Mouse (Mus musculus): ENCODE data around the gene Zfp599.
"Not testable (repeated sequence)": the region's sequence is repeated elsewhere in the genome, so short reads cannot be mapped to it uniquely, and the experiment has no call there.

Zfp599 gene

DNA sequence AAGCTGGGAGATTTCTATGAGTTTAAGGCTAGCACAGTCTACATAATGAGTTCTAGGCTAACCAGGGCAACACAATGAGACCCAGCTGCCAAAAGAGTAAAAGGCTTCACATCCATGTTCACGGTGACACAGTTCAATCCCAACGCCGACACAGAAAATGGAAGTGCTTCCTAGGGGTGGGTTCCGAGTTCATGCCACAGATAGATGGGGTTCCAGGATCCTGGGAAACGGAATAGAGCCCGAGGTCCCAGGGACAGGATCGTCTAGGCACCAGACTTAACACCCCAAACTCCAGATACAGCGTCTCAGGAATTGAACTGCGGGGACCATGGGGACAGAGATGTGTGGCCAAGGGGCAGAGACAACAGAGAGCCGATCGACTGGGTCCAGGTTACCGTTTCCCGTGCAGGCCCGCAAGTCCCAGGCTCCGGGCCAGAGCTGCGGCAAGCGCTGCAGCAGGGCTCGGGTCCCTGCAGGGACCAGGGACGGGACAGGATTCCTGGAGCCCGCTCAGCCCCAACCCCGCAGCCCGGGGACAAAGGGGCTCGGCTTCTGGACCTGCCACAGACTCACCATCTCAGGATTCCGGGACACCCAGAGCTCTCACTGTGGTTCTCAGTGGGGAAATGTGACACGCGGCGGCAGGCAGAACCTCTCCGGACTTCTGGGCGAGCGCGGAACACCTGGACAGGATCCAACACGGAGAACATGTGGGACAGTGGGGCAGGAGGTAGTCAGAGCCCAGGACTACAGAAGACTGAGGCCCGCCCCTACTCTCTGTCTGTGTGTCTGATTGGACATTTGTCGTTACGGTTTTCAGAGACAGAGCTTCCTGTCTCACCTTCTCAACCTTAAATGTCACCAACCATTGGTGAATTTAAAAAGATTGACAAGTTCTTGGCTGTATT, at the start of gene Zfp599:
Zfp599 (minus strand) TSS at position 712 of the 908 bp plus-strand sequence.
- in situ Hi-C loops (cut with MboI; ENCODE audit: unreplicated experiment in 2 of 2), result no loop called here

DNA sequence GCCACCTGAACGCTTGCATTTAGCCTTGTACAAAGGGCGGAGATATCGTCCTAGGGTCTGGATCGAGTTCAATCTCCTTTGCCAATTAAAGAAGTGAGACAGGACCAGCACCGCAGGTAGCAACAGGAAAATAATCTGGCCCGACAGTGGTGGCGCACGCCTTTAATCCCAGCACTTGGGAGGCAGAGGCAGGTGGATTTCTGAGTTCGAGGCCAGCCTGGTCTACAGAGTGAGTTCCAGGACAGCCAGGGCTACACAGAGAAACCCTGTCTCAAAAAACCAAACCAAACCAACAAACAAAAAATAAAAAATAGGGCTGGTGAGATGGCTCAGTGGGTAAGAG, 48.2 kb upstream of the Zfp599 start:
- in situ Hi-C loops (cut with MboI; ENCODE audit: unreplicated experiment in 2 of 2), result not testable (repeated sequence)

DNA sequence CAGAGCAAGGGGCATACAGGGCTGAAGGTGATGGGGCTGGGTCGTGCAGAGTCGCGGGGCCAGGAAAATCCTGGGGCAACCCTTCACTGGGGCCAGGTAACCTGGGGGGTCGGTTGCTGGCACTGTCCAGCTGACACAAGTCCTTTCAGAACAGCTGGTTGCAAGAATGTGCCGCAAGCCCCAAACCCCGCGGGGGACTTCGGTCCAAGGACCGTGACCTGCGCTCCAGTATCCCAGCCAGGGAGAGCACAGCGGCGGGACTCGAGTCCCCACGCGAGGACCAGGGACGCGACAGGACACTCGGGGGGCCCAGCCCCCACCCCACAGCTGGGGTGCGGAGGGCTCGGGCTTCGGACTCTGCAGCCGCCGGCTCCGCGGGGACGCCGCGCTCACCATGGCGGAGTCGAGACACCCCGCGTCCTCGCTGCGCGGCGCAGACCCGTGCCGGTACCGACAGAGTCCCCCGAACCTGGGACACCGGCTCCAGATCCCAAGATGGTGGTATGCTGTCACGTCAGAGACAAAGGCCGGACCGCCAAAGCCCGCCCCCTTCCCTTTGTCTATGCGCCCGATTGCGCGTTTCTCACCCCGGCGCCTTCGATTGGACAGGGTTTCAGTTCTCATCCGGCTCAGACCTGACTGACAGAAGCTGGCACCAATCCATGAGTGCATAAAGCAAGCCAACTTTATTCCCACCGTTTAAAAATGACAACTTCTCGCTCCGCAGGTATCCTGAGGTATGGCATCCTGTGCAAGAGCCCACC, 47.6 kb upstream of the Zfp599 start, which contains the start of gene Zfp810:
Zfp810 (minus strand) TSS at position 493 of the 764 bp plus-strand sequence.
- in situ Hi-C loops (cut with MboI; ENCODE audit: unreplicated experiment in 2 of 2), result no loop called here

DNA sequence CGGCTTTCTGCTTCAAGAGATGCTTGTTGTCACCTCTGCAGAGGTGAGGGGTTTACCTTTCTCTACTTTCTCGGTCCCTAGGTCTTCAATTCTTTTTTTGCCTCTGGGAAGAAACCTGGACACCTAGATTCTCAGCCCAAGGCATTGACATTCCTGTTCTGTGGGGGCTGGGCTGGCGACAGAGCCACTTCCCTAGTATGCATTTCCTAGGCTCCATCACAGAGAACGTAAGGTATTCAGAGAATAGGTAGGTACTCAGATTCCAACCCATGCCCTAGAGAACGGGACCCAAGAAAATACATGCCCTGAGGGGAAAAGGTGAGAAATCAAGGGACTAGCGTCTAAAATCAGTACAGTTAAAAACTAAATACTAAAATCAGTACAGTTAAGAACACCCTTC, 47.0 kb upstream of the Zfp599 start:
- in situ Hi-C loops (cut with MboI; ENCODE audit: unreplicated experiment in 2 of 2), result no loop called here

DNA sequence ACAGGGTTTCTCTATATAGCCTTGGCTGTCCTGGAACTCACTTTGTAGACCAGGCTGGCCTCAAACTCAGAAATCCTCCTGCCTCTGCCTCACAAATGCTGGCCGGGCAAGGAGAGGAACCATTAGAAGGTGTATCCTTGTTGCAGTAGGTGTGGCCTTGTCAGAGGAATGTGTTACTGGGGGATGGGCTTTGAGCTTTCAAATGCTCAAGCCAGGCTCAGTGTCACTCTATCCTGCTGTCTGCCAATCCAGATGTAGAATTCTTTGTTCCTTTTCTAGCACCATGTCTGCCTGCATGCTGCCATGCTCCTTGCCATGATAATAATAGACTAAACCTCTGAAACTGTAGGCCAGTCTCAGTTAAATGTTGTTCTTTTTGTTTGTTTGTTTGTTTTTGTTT, 42.5 kb upstream of the Zfp599 start:
- in situ Hi-C loops (cut with MboI; ENCODE audit: unreplicated experiment in 2 of 2), result no loop called here

DNA sequence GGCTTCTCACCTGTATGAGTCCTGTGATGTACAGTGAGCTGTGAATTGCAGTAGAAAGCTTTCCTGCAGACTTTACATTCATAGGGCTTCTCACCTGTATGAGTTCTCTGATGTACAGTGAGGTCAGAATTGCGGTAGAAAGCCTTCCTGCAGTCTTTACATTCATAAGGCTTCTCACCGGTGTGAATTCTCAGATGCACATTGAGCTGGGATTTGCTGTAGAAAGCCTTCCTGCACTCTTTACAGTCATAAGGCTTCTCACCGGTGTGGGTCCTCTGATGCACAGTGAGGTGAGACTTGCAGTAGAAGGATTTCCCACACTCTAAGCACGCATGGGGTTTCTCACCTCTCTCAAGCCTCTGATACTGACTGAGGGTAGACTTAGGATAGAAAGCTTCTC, 19.0 kb upstream of the Zfp599 start:
- in situ Hi-C loops (cut with MboI; ENCODE audit: unreplicated experiment in 2 of 2), result no loop called here

DNA sequence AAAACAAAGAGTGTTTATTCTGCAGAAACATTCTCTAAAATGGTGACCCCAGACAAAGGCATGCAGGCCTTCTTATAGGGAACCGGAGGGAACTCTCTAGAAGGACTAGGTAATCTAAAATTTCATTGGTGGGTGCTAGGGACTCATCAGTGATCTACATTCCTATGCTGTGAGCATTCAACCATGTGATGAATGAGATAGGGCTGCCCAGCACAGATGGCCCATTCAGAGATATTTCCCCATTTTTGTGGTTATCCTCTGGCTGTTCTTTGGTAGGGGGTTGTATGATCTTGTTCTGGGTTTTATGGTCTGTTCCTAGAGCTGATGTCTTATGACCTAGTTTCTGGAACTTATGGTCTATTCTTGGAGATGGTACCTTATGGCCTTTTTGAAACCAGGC, 9.2 kb upstream of the Zfp599 start:
- in situ Hi-C loops (cut with MboI; ENCODE audit: unreplicated experiment in 2 of 2), result no loop called here

DNA sequence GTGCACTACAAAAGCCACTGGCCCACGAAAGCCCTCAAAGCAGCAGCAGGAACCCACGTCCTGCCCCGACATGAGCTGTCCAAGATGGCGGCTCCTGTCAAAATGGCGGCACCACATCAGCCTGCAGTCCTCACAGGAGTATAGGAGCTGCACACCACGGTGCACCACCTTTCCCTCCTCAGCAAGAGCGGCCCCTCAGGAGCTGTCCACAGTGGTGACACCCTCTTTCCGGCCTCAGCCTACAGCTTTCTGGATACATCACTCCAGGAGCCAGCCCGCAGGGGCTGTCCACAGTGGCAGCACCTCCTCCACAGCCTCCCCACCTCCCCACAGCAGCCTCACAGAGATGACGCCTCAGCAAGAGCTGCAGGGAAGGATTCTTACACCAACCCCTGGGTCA, 2.9 kb upstream of the Zfp599 start:
- in situ Hi-C loops (cut with MboI; ENCODE audit: unreplicated experiment in 2 of 2), result no loop called here

DNA sequence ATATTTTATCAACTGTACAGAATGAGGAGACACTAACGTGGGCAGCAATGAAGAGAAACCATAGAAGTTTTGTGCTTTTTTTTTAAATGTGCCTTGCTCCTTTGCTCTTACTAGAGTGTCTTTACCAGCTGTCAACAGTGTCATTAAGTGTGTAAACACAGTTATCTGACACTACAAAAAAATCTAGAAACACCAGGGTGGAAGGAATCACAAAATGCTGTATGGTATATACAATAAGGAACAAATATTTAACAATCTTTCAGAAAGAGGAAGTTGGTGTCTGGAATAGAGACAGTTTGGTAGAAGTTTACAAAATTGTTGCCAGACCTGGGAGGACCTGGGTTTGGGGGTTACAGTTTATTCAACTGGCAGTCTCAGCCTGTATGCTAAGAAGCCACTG, 1.9 kb upstream of the Zfp599 start:
- in situ Hi-C loops (cut with MboI; ENCODE audit: unreplicated experiment in 2 of 2), result no loop called here

DNA sequence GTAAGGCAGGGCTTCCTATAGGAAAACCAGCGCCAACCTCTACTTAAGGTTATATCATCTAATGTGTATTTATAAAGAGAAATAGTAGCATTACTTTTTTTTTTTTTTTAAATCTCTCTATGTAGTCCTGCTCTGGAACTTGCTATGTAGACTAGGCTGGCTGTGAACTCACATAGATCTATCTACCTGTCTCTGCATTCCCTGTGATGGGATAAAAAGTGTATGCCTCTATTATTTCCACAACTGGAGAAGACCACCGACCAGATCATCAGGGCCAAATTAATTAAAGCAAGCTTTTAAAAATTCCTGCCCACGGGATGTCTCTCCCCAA, 362 bp upstream of the Zfp599 start:
- in situ Hi-C loops (cut with MboI; ENCODE audit: unreplicated experiment in 2 of 2), result no loop called here

DNA sequence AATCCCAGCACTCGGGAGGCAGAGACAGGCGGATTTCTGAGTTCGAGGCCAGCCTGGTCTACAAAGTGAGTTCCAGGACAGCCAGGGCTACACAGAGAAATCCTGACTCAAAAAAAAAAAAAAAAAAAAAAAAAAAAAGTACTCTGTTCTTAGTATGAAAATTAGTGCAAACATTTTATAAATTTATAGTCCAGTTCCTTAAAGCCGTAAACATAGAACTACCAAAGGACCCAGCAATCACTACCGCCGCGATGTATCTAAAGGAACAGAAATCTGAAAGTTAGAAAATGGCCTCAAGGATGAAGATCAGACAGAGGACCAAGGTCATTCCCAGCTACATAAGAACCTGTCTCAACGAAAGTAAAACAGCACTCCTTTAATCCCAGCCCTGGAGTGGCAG, 911 bp downstream of the Zfp599 start:
- in situ Hi-C loops (cut with MboI; ENCODE audit: unreplicated experiment in 2 of 2), result no loop called here

DNA sequence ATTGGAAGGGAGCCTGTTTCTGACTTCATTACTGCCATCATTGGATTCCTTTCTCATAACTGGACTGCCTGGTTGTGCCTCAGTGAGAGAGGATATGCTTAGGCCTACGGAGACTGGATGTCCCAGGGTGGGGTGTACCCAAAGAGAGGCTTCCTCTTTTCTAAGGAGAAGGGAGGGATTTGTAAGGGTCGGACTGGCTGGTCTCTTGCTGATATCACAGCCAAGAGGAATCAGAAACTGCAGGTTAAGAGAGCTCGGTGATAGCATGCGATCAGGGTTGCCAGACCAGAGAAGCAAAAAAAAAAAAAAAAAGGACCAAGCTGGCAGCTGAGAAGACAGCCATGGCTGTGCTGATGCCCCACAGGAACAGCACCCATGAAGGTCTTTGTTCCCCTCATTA, 3.1 kb downstream of the Zfp599 start:
- in situ Hi-C loops (cut with MboI; ENCODE audit: unreplicated experiment in 2 of 2), result no loop called here

DNA sequence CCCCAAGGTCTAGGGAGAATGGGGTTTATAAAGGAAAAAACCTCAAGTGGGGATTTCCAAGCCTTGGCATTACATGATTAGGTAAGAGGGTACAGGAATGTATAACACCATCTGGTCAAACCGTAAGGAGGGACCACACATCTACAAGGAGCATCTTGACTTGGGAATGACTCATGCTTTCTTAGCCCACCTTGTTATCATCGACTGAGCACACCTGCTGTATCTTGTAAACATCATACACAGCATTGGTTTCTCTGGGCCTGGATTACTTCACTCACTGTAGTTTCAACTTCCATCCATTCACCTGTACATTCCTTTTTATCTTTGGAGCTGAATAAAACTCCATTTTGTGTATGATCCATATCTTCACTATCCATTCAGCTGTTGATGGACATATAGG, 15.5 kb downstream of the Zfp599 start:
- in situ Hi-C loops (cut with MboI; ENCODE audit: unreplicated experiment in 2 of 2), result no loop called here

DNA sequence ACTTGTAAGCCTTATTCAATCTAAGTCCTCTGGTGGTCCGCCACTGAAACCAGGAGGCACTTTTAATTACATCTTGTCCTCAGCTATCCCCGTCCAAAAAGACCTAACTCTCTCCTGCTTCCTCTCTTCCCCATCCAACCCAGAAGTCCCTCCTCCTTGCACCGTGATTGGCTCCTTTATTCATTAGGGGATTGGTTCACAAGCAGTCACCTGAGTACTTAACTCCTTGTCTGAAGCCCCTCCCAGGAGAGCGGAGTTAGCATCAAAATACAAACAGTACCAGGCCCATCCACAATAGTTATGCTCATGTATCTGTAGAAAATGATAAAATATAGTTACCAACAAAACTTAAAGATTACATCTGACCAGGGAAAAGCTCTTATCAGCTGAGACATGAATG, 19.7 kb downstream of the Zfp599 start:
- in situ Hi-C loops (cut with MboI; ENCODE audit: unreplicated experiment in 2 of 2), result no loop called here

DNA sequence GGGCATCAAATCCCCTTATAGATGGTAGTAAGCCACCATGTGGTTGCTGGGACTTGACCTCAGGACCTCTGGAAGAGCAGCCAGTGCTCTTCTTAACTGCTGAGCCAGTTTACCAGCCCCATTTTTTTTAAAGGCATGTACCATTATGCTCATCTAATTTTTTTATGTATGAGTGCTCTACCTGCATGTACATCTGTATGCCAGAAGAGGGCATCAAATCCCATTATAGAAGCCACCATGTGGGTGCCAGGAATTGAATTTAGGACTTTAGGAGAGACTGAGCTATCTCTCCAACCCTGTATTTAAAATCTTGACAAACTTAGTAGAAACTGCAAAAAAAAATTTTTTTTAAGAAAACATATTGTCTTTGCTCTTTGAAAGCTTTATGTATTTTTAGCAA, 29.1 kb downstream of the Zfp599 start:
- in situ Hi-C loops (cut with MboI; ENCODE audit: unreplicated experiment in 2 of 2), result loop anchor here in 1 of 2 experiments (5.0 kb wide), 1 partner anchor 177 kb away; no protein-coding TSS in a partner anchor

DNA sequence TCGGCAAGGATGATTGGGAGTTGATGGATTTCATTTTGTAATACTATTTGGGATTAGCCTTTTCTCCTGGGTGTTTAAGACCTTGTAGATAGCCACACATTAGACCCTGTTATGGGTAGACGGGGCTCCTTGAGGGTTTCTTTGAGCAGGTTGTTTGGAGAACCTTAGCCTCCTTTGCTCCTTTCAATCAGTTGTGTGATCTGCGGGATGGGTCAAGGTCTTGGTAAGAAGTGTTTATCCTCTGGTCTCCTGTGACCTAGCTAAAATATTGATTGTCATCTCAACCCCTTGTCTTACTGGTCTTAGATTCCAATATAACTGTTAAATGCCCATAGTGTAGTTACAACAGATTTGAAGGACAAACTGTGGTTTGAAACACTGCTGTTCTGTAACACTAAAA, 29.6 kb downstream of the Zfp599 start:
- in situ Hi-C loops (cut with MboI; ENCODE audit: unreplicated experiment in 2 of 2), result loop anchor here in 1 of 2 experiments (5.0 kb wide), 1 partner anchor 177 kb away; no protein-coding TSS in a partner anchor

DNA sequence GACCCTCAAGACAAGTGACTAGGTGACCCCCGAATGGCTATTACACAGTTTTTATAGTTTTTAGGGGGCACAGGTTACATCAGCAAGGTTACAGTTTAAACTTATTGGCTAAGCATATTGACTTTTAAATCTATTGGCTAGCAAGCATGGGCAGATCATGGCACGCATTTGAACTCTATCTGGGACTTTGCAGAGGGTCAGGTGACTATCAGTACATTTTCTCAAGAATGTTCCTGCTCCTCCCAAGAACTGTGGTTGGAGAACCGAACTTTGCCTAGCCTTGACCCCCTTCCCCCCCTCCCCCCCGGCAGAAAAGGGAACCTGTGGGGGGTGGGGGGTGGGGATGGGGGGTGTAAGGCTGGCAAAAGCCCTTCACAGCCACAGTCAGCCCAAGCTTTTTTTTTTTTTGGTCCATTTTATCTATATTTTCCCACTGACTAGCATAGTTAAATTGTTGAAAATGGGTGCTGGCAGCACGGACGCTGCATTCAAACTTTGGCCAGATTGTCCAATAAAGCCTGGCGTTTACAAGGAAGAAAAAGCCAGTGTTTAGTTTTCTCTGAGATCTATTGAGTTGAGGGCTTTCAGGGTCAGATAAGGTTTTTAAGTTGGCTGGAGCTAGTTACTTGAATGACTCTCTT, 30.2 kb downstream of the Zfp599 start:
- in situ Hi-C loops (cut with MboI; ENCODE audit: unreplicated experiment in 2 of 2), result loop anchor here (5.0 to 10.0 kb wide), 4 partner anchors 72 to 255 kb away; partner anchors contain the start of gene Pigyl (in 1 of the 2)

DNA sequence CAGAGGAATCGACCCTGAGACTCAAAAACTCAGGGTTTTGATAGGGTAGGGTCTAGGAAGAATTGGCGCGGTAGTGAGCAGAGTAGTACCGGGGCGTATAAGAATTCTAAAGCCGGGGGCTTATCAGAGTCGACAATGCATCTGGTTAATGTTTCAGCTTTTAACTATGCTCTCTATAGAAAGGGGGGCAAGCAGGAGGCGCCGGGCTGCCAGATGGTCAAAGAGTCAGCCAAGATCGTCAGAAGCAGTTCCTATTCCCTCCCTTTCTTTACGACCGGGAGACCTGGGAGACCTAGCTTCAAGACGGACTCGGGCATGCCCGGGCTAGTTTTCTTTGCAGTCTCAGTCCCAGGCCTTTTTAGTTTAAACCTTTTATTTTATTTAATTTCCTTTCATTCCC, 32.8 kb downstream of the Zfp599 start:
- in situ Hi-C loops (cut with MboI; ENCODE audit: unreplicated experiment in 2 of 2), result loop anchor here (5.0 to 10.0 kb wide), 4 partner anchors 70 to 252 kb away; partner anchors contain the start of gene Pigyl (in 1 of the 2)

DNA sequence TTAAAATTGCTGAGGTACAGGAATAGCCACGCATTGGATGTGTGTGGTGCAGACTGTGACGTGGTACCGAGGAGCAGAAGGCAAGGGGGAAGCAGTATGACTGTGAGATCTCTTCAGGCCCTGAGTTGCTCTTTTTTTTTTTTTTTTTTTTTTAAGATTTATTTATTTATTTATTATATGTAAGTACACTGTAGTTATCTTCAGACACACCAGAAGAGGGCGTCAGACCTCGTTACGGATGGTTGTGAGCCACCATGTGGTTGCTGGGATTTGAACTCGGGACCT, 33.4 kb downstream of the Zfp599 start:
- in situ Hi-C loops (cut with MboI; ENCODE audit: unreplicated experiment in 2 of 2), result loop anchor here (5.0 to 10.0 kb wide), 4 partner anchors 69 to 252 kb away; partner anchors contain the start of gene Pigyl (in 1 of the 2)

DNA sequence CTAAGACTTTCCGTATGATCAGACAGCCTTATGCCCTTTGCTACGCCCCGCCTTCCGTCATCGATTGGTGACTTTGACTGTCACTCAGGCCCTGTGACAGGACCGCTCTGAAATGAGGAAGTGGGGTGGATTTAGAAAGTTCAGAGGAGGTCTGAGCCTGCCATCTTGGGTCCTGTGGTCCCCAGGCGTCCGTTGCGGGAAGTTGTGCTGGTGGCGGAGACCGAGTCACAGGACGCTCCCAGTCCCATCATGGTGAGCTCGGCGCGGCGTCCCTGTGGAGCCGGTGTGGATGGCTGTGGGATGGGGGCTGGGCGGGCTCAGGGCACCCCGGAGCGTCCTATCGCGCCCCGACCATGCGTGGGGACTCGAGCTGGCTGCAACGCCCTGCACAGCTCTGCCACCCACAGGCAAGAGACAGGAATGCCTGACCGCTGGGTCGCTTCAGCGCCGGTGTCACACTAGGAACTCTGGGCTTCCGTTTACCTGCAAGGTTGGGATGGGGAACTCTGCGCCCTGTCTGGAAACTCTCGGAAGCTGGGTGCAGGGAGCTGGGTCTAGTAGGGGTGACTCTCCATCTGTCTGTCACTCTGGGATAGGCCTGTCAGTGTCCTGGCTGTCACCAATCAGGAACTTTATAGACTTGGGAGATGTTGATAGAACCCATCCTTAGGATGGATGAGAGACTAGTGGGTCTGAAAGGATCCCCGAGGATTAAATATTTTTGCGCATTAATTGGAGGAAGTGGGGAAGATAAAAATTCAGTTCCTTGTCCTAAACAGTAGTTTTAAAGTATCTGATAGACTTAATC, 33.9 kb downstream of the Zfp599 start, which contains the start of gene Zfp809:
Zfp809 (plus strand) TSS at position 134 of the 808 bp plus-strand sequence.
- in situ Hi-C loops (cut with MboI; ENCODE audit: unreplicated experiment in 2 of 2), result loop anchor here (5.0 to 10.0 kb wide), 4 partner anchors 68 to 251 kb away; partner anchors contain the start of gene Pigyl (in 1 of the 2)

All from v-Abl transformed pro-B cells (cell line).